Mouse (Mus musculus) testis, adult 2 months (tissue): ENCODE data around the gene Palm2.

Experiments used
- CTCF ChIP-seq: fragments of 200-500 bp; IDR thresholded peaks from 2 replicates; pipeline ENCODE4 v1.5.1; 2012; ENCODE audit warnings: low read depth, mild to moderate bottlenecking, inconsistent platforms, low read length, moderate library complexity; ENCODE audit not compliant: control insufficient read depth, insufficient read depth, insufficient replicate concordance
- POLR2A ChIP-seq: fragments of 200-500 bp; IDR thresholded peaks from 2 replicates; pipeline ENCODE4 v1.6.1; 2012; ENCODE audit warnings: low read depth, mild to moderate bottlenecking, inconsistent platforms, low read length, moderate library complexity; ENCODE audit not compliant: control insufficient read depth

DNA sequence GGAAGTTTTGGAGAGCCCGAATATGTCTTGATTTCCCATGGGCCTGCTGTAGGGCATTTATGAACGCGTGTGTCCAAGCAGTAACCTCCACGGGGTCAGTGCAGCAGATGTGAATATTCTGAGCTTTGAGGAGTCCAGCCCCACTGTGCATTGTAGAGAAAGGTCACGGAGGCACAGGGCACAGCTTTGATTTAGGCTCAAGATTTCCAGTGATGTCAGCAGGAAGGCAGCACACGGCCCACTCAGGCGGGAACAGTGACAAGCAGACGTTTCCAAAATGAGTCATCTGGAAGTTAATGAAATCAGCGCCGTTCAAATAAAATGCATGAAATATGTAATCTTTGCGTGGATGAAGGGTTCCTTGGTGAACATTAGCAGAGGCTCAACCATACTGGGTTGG is 323.9 kb downstream of the Palm2 start:
- TF ChIP-seq CTCF (no peak), POLR2A (no peak)
